Mouse (Mus musculus) central nervous system, embryonic 18 days (tissue): Measurements from ENCODE around the gene Lca5. TPM values are rescaled to one million over a fixed set of nuclear protein-coding genes. Genes with fewer than 3 reads are reported as not detected.

ENCODE experiments used
- polyA plus RNA-seq: library from polyadenylated mRNA; depleted of rRNA; stranded (reverse); fragments of >200 nt; gene quantifications from 2 replicates; pipeline ENCODE4 v1.2.3, GENCODE M21; 2012; rRNA removed

Lca5 gene
- polyA plus RNA-seq = 27.4 and 28.0 TPM in 2 replicates

GRCm38 (mm10) chr9:83440392-83441357 lies at the start of gene Lca5:
Gene Lca5 (minus strand): TSS chr9:83441127.

Other genes with a start within 250 kb of the Lca5 start
- 7.8 and 8.2 TPM in 2 replicates for gene Sh3bgrl2, start 107.2 kb upstream of the Lca5 start, polyA plus RNA-seq